8 mouse cellular contexts compared by ENCODE assay signal in genomic region chr12:108792152-108792545, GRCm38 (mm10). TPM values are rescaled to one million over a fixed set of nuclear protein-coding genes. Genes with fewer than 3 reads are reported as not detected.
DNase-seq lines count a peak whose midpoint lies in the region; ATAC-seq and TF ChIP-seq lines count a peak whose summit lies in the region.

No protein-coding gene starts in this region.

- no peak for TF ChIP-seq POLR2A in ES-Bruce4 (IDR thresholded peaks at IDR 0.05; ENCODE audit: insufficient read depth, low read length)
- TF ChIP-seq POLR2A in olfactory bulb, adult 2 months (IDR thresholded peaks at IDR 0.05; ENCODE audit: insufficient read depth, low read depth, low read length): 0 out of 2 replicates have a peak, but pooled peaks have one; percentile 33

- H3K27ac ChIP-seq in ES-Bruce4 (ENCODE audit: insufficient read depth, low read length): peak overlapping the region; percentile 29
- peak overlapping the region; percentile 97 for H3K27ac ChIP-seq in forebrain, embryonic 10.5 days
- peak overlapping the region; percentile 98 for H3K27ac ChIP-seq in heart, embryonic 16.5 days (ENCODE audit: low read length)
- H3K27ac ChIP-seq in lung, embryonic 14.5 days (ENCODE audit: low read depth): peak overlapping the region; percentile 97
- H3K27ac ChIP-seq in olfactory bulb, adult 2 months (ENCODE audit: insufficient read depth, low read depth, low read length): peak overlapping the region; percentile 66; the same call in 1 of the 2 replicates

- peaks cover 11% of the 10 kb centered on the region for H3K36me3 ChIP-seq in ES-Bruce4 (ENCODE audit: control insufficient read depth, insufficient read depth, low read length, poor library complexity, severe bottlenecking)
- peaks cover 18% of the 10 kb centered on the region for H3K36me3 ChIP-seq in forebrain, embryonic 10.5 days (replicated peaks)
- peaks cover 3% of the 10 kb centered on the region; the same call in 1 of the 2 replicates for H3K36me3 ChIP-seq in heart, embryonic 16.5 days (ENCODE audit: control insufficient read depth, insufficient read depth)
- no peaks in the 10 kb centered on the region for H3K36me3 ChIP-seq in lung, embryonic 14.5 days (ENCODE audit: insufficient read depth)

- H3K27me3 ChIP-seq in ES-Bruce4 (ENCODE audit: control insufficient read depth, insufficient read depth, low read length, poor library complexity, severe bottlenecking): no peaks in the 10 kb centered on the region
- H3K27me3 ChIP-seq in forebrain, embryonic 10.5 days (ENCODE audit: poor library complexity, severe bottlenecking): no peaks in the 10 kb centered on the region
- H3K27me3 ChIP-seq in heart, embryonic 16.5 days (ENCODE audit: control insufficient read depth, insufficient read depth, low read length): no peaks in the 10 kb centered on the region
- no peaks in the 10 kb centered on the region for H3K27me3 ChIP-seq in lung, embryonic 14.5 days (ENCODE audit: insufficient read depth, low read length)

- H3K4me3 ChIP-seq in ES-Bruce4 (ENCODE audit: low read depth, low read length): peak overlapping the region; percentile 77
- peak overlapping the region; percentile 98 for H3K4me3 ChIP-seq in forebrain, embryonic 10.5 days
- peak overlapping the region; percentile 90 for H3K4me3 ChIP-seq in heart, embryonic 16.5 days (ENCODE audit: low read length)
- H3K4me3 ChIP-seq in lung, embryonic 14.5 days (ENCODE audit: low read depth, low read length): peak overlapping the region; percentile 99
- H3K4me3 ChIP-seq in olfactory bulb, adult 2 months (ENCODE audit: insufficient read depth, low read depth, low read length): peak overlapping the region; percentile 90

- peak overlapping the region; percentile 96 for H3K9ac ChIP-seq in ES-Bruce4 (ENCODE audit: low read depth, poor library complexity, severe bottlenecking)
- peak overlapping the region; percentile 93 for H3K9ac ChIP-seq in heart, embryonic 16.5 days (ENCODE audit: low read length)
- H3K9ac ChIP-seq in lung, embryonic 14.5 days: peak overlapping the region; percentile 90

- WGBS in forebrain, embryonic 10.5 days: under 1% methylated on average over 52 of the region's 52 CpGs
- WGBS in heart, embryonic 16.5 days: under 1% methylated on average over 52 of the region's 52 CpGs
- WGBS in lung, embryonic 14.5 days: under 1% methylated on average over 52 of the region's 52 CpGs
- whole genome bisulfite sequencing in olfactory bulb, adult 2 months: under 1% methylated on average over 52 of the region's 52 CpGs

- H3K4me1 ChIP-seq in ES-Bruce4 (ENCODE audit: control insufficient read depth, insufficient read depth, low read length): no peaks in the 10 kb centered on the region
- H3K4me1 ChIP-seq in forebrain, embryonic 10.5 days: peaks cover 39% of the 10 kb centered on the region
- H3K4me1 ChIP-seq in heart, embryonic 16.5 days (ENCODE audit: control insufficient read depth, insufficient read depth, low read length): peaks cover 16% of the 10 kb centered on the region
- H3K4me1 ChIP-seq in lung, embryonic 14.5 days (ENCODE audit: insufficient read depth): peaks cover 12% of the 10 kb centered on the region; the same call in 1 of the 2 replicates
- H3K4me1 ChIP-seq in olfactory bulb, adult 2 months (ENCODE audit: control insufficient read depth, insufficient read depth, low read length): no peaks in the 10 kb centered on the region

- no peaks in the 10 kb centered on the region for H3K9me3 ChIP-seq in ES-Bruce4 (replicated peaks; ENCODE audit: control insufficient read depth, insufficient read depth, low read length, poor library complexity, severe bottlenecking)
- H3K9me3 ChIP-seq in forebrain, embryonic 10.5 days: no peaks in the 10 kb centered on the region; the same call in 1 of the 2 replicates
- no peaks in the 10 kb centered on the region for H3K9me3 ChIP-seq in heart, embryonic 16.5 days (replicated peaks; ENCODE audit: control insufficient read depth, low read length)
- H3K9me3 ChIP-seq in lung, embryonic 14.5 days (ENCODE audit: low read depth, low read length): no peaks in the 10 kb centered on the region

- no peak for TF ChIP-seq CTCF in ES-Bruce4 (IDR thresholded peaks at IDR 0.05; ENCODE audit: low read depth, low read length)
- TF ChIP-seq CTCF in lung, embryonic 14.5 days (IDR thresholded peaks at IDR 0.05; ENCODE audit: low read depth): no peak
- TF ChIP-seq CTCF in olfactory bulb, adult 2 months (IDR thresholded peaks at IDR 0.05; ENCODE audit: insufficient read depth, low read depth, low read length): no peak

- ATAC-seq in heart, embryonic 16.5 days (replicated peaks; ENCODE audit: extremely low read depth, insufficient read depth, low FRiP score): peak; percentile 43
- peak; percentile 47 for ATAC-seq in lung, embryonic 14.5 days (ENCODE audit: insufficient read depth)

- TF ChIP-seq EP300 in ES-Bruce4 (IDR thresholded peaks at IDR 0.05; ENCODE audit: insufficient read depth, low read depth, low read length): no peak

- peak overlapping the region; percentile 65 for H3K4me2 ChIP-seq in heart, embryonic 16.5 days (ENCODE audit: low read depth, low read length)
- H3K4me2 ChIP-seq in lung, embryonic 14.5 days: peak overlapping the region; percentile 60

- DNase-seq in c-Kit-positive CD71-negative TER-119-negative erythroid progenitor cells, embryonic 14.5 days (ENCODE audit: low read depth): peak; percentile 75
- DNase-seq in forebrain, embryonic 10.5 days (ENCODE audit: extremely low spot score, low spot score): peak; percentile 79
- DNase-seq in layer of hippocampus, adult 18-20 months (ENCODE audit: low spot score in 2 of 2): peak; percentile 64 to 82
- peak; percentile 91 for DNase-seq in lung, embryonic 14.5 days
- peak; percentile 71 to 77 for DNase-seq in thymus, adult 18-20 months

RNA-seq across cellular contexts. Expression of gene Yy1, which starts 0.6 kb away (rescaled TPM):
- polyA plus RNA-seq in ES-Bruce4 (2011; ENCODE audit: insufficient read depth, insufficient read length, low read depth, missing spikeins): 121 and 124 TPM in 2 replicates
- 15.1 and 15.4 TPM in 2 replicates for polyA plus RNA-seq in forebrain, embryonic 10.5 days (2016; fragmentation: Nextera tagmentation; extraction: Ambion mirVana)
- 11.7 and 12.5 TPM in 2 replicates for polyA plus RNA-seq in heart, embryonic 16.5 days (2015; fragmentation: Nextera tagmentation; extraction: Ambion mirVana)
- total RNA-seq in layer of hippocampus, adult 18-20 months (2021): 10 to 100 TPM; 54.7 to 55.3 TPM
- polyA plus RNA-seq in lung, embryonic 14.5 days (2014; fragmentation: Nextera tagmentation; extraction: Ambion mirVana): 24.3 and 26.3 TPM in 2 replicates
- polyA plus RNA-seq in olfactory bulb, adult 2 months (2012; ENCODE audit: insufficient read depth, insufficient read length, low replicate concordance, missing spikeins): 177 TPM in 1 of 2 replicates, not detected in the other

RNA-seq across cellular contexts. Expression of gene Slc25a29, which starts 43.5 kb away (rescaled TPM):
- 0.51 and 0.79 TPM in 2 replicates for polyA plus RNA-seq in ES-Bruce4 (2011; ENCODE audit: insufficient read depth, insufficient read length, low read depth, missing spikeins)
- 11.7 and 12.1 TPM in 2 replicates for polyA plus RNA-seq in forebrain, embryonic 10.5 days (2016; fragmentation: Nextera tagmentation; extraction: Ambion mirVana)
- polyA plus RNA-seq in heart, embryonic 16.5 days (2015; fragmentation: Nextera tagmentation; extraction: Ambion mirVana): 4.2 and 4.3 TPM in 2 replicates
- 10 to 100 TPM; 22.6 to 24.4 TPM for total RNA-seq in layer of hippocampus, adult 18-20 months (2021)
- 8.7 and 9.0 TPM in 2 replicates for polyA plus RNA-seq in lung, embryonic 14.5 days (2014; fragmentation: Nextera tagmentation; extraction: Ambion mirVana)
- polyA plus RNA-seq in olfactory bulb, adult 2 months (2012; ENCODE audit: insufficient read depth, insufficient read length, low replicate concordance, missing spikeins): not detected in 2 replicates

RNA-seq across cellular contexts. Expression of gene Slc25a47, which starts 43.7 kb away (rescaled TPM):
- polyA plus RNA-seq in ES-Bruce4 (2011; ENCODE audit: insufficient read depth, insufficient read length, low read depth, missing spikeins): 3.0 and 3.6 TPM in 2 replicates
- 9.8 and 11.9 TPM in 2 replicates for polyA plus RNA-seq in forebrain, embryonic 10.5 days (2016; fragmentation: Nextera tagmentation; extraction: Ambion mirVana)
- 5.8 and 6.6 TPM in 2 replicates for polyA plus RNA-seq in heart, embryonic 16.5 days (2015; fragmentation: Nextera tagmentation; extraction: Ambion mirVana)
- 10 to 100 TPM; 10.4 to 10.5 TPM for total RNA-seq in layer of hippocampus, adult 18-20 months (2021)
- 11.9 and 12.6 TPM in 2 replicates for polyA plus RNA-seq in lung, embryonic 14.5 days (2014; fragmentation: Nextera tagmentation; extraction: Ambion mirVana)
- polyA plus RNA-seq in olfactory bulb, adult 2 months (2012; ENCODE audit: insufficient read depth, insufficient read length, low replicate concordance, missing spikeins): not detected in 2 replicates

Comparison
In these comparisons a context has a peak if more than half of its experiments do, and no peak if none do; other contexts are left out.
1. Peak in every context shown above with its lines: DNase-seq, ATAC-seq, H3K4me3 ChIP-seq and H3K27ac ChIP-seq.
2. H3K27ac ChIP-seq: peak in every context shown above with its lines; median percentile 98 in heart, embryonic 16.5 days; 97 in forebrain, embryonic 10.5 days; 97 in lung, embryonic 14.5 days; 66 in olfactory bulb, adult 2 months; 29 in ES-Bruce4.